Mouse (Mus musculus): ENCODE data around the gene Pla2g6.
A peak's percentile ranks its signal among the peaks of the same experiment; 100 is the strongest.

The Pla2g6 gene

GRCm38 (mm10) chr15:79328058-79328938, at the start of gene Pla2g6:
Pla2g6 (minus strand) TSS chr15:79328390.
- DNase-seq (ENCODE audit: low spot score) = peak; percentile 99

GRCm38 (mm10) chr15:79377681-79378080, 49.5 kb upstream of the Pla2g6 start:
- no peak for DNase-seq (ENCODE audit: low spot score)

DNA sequence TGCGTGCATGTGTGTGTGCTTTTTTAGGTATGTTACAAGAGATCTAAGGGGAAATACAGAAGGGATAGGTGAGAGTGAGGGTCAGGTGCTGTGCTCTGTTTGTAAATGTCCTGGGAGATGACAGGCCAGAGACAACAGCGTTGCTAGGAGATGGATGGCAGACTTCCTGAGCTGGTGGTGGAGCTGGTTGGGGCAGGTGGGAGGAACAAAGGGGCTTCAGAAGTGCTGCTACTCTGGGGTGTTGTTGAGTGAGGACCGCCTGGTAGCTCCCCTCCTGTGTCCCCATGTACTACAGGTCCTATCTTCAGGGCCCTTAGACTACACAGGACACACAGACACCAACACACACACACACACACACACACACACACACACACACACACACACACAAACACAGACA, 46.6 kb upstream of the Pla2g6 start:
- DNase-seq (ENCODE audit: low spot score) = no peak

DNA sequence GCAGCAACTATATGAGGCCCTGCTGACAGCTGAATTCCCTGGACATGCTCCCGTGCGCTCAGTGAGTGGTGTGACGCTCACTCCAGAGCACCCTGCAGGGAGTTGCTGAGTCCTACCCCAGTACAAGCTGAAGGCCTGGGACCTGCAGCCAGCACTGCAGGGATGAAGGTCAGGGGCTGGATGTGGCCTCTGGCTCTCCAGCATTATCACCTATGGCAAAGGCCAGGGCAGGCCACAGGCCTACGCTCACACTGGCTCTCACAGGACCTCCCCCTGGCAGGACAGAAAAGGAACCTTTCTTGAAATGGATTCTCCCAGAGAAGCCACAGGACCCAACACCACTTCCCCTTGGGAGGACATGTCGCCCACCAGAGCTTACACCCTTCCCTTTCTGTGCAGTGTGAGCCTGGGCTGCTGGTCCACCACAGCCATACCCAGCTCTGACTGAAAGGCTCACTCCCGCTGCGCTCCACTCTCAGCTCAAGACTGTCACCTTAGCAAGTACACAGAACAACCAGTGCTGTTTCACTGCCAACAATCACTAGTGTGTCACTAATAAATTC, 42.2 kb upstream of the Pla2g6 start:
- DNase-seq (ENCODE audit: low spot score) = no peak

GRCm38 (mm10) chr15:79369452-79370280, 41.5 kb upstream of the Pla2g6 start:
- DNase-seq (ENCODE audit: low spot score) = no peak

GRCm38 (mm10) chr15:79368861-79369440, 40.8 kb upstream of the Pla2g6 start:
- DNase-seq (ENCODE audit: low spot score) = no peak

- no peak for DNase-seq (ENCODE audit: low spot score)
Measured at GRCm38 (mm10) chr15:79368313-79368811, 40.2 kb upstream of the Pla2g6 start.

DNA sequence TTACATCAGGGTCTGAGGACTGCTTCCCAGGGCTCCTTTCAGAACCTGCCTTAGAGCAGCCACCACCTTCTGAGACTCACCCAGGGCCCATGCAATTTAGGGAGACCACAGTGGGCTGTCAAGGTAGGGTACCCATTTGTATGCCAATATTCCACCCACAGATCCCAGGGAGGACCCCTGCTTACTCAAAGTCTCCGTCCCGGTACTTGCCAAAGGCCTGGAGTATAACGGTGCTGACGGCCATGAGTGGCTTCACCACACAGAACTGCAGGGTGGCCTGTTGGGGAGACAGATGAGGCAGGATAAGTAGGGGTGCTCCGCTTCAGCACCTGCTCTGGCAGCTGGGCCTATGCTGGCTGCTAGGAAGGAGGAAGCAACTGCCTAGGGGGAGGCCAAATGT, 38.2 kb upstream of the Pla2g6 start:
- DNase-seq (ENCODE audit: low spot score) = no peak

DNA sequence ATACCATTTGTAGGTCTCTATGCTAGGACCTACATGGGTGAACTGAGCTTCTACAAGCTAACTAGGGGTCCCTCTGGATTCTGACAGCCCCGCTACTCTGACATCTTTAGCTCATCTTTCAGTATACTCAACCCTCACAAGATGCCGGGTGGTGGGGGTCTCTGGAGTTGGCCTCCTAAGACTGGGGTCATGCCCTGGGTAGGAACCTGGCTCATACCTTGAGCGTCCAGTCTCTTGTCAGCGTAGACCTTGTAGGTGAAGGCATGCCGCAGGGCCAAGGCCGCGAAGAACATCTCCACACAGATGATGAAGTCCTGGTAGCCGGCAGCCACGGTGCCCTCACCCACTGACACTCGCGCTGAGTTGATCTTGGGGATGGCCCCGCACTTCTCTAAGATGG, 36.9 kb upstream of the Pla2g6 start:
- DNase-seq (ENCODE audit: low spot score) = no peak

GRCm38 (mm10) chr15:79364120-79364519, 35.9 kb upstream of the Pla2g6 start:
- no peak for DNase-seq (ENCODE audit: low spot score)

DNA sequence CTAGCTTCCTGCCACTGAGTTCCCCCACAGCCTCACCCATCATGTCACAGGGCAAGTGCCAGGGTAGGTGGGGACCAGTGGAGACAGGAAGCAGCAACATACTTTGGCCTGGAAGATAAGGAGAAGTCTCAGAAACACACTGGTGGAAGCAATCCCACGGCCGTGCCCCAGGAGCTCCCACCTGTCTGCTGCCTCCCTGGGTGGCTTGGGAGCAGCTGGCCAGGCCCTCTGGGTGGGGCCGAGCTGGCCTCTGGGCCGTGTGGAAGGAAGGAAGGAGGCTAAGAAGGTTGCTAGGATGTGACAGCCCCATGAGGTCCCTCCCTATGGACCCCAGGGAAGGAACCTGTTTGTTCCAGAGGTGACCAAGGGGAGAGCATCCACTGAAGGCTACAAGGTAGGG, 32.8 kb upstream of the Pla2g6 start:
- no peak for DNase-seq (ENCODE audit: low spot score)

- no peak for DNase-seq (ENCODE audit: low spot score)
Measured at GRCm38 (mm10) chr15:79360371-79360770, 32.2 kb upstream of the Pla2g6 start.

DNA sequence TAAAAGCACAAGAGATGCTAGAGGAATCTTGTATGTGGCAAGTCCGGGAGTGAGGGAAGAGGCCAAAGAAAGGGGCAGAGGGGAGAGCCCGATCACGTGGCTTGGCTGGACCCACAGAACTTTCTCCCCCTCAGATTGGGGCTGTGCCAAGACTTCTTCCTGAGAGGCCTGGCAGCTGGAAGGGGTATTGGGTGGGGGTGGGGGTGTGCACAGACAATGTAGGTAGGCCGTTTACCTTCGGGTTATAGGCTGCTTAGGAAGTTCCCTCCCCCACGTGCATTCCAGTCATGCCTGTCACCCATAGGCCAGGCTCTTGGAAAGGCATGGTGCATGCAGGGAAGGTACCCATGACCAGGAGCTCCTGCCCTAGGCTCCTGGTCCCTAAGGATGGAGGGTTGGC, 31.8 kb upstream of the Pla2g6 start:
- no peak for DNase-seq (ENCODE audit: low spot score)

DNA sequence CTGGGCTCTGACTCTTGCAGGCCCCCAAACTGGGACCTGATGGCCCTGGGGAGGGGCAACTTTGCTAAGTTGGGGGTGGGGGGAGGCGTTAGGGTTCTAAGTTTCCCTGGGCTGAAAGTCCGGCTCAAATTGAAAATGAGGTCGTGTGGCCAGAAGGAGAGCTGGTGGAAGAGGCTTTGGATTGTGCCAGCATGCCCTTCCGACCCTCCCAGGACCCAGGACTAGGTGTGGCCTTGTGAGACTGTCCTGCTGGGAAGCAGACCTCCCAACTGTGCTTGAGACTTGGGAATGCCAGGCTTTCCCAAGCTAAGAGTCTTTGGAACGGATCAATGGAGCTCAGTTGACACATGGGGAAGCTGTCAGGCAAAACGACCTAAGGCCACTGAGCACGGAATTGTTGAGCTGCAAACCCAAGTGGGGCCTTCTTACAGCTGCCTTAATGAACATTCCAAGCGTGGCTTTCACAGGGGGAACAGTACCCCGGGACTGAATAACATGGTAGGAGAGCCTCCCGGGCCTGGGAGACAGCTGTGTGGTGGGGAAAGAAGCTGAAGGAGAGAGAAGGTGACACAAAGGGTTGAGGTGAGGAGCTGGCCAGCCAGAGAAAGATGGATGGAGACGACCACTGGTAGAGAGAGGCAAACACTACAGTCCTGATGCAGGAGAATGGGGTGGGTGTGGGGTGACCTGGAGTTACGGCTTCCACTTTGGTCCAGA, 29.9 kb upstream of the Pla2g6 start:
- no peak for DNase-seq (ENCODE audit: low spot score)

DNA sequence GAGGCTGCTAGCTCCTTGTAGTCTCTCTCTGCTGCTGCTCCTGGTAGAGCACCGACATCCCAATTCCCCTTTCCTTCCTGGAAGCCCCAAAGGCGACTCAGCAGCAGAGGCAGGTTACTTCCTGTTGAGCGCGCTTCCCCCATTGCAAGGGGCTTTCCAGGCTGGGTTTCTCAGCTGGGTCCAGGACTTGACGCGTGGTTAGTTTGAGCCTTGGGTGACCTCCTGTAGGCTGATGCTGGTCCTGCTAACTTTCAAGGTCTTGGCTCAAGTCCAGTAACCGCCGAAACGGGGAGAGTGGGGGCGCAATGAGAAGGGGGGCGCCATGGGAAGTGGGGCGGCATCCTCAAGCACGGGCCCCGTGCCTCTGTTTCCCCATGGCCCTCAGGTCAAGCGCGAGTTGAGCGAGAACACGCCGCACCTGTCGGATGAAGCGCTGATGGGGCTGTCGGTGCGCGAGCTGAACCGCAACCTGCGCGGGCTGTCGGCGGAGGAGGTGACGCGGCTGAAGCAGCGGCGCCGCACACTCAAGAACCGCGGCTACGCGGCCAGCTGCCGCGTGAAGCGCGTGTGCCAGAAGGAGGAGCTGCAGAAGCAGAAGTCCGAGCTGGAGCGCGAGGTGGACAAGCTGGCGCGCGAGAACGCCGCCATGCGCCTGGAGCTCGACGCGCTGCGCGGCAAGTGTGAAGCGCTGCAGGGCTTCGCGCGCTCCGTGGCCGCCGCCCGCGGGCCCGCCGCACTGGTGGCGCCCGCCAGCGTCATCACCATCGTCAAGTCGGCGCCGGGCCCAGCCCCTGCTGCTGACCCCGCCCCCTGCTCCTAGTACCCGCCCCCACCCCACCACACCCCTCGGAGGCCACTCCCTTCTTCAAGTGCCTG, 29.1 kb upstream of the Pla2g6 start:
- peak; percentile 87 for DNase-seq (ENCODE audit: low spot score)

DNA sequence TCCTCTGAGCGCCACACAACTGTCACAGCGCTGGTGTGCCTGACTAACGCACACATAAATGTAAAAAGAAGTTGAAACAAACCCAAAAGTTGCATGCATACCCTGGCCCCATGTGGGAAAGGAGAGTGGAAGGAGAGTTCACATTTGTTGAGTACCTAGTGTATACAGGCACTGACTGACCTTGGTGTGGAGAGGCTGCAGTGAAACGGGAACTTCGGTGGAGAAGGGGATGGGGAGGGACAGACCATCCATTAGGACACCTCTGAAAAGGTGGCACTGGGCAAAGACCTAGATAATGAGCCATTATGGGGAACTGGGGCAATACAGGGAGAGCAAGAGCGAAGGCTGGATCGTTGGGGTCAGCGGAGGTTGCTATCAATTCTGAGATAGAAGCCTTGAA, 28.3 kb upstream of the Pla2g6 start:
- DNase-seq (ENCODE audit: low spot score) = no peak

- no peak for DNase-seq (ENCODE audit: low spot score)
Measured at GRCm38 (mm10) chr15:79354619-79355018, 26.4 kb upstream of the Pla2g6 start.

DNA sequence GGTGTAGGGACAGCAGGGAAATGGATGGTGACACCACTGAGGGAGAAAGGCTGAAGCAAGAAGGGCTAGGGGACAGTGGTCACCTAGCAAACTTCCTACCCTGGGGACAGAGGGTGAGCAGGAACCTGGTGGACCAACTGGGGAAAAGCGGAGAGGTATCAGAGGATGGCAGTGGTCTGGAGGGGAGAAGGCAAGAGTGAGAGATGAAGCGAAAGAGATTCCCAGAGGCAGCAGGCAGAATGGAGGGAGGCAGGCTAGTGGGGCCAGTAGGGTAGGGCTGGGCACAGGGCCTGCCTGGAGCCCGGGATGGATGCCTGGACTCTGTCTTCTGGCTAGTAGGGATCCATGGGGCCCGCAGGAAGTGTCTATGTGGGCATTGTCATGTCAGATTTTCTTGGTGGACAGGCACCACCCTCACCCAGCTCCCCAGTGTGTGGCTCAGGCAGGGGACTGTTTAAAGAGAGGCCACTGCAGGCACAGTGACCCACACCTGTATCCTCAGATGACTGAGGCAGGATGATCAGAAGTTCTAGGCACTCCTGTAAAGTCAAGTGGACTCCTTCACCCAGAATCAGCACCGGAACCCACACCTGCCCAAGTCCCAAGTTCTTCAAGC, 25.6 kb upstream of the Pla2g6 start:
- no peak for DNase-seq (ENCODE audit: low spot score)

GRCm38 (mm10) chr15:79352479-79352878, 24.3 kb upstream of the Pla2g6 start:
- no peak for DNase-seq (ENCODE audit: low spot score)

DNA sequence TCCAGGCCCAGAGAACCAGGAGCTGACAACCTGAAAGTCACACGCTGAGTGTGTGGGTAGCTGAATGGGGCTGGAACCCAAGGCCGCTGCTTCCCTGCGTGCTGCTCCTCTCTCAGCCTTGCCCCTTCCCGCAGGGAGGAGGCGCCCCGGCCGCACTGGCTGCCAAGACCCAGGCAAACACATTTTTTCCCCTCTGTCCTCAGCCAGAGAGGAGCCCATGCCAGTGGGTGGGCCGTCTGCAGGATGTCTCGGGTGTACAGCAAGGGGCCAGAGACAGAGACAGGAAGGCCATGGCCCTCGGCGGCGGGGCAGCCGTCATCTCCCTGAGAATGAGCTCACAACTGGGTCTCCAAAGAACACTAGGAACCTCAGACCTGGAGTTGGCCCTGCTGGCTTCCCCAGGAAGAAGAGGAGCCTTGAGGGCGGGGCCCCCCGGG, 23.2 kb upstream of the Pla2g6 start:
- no peak for DNase-seq (ENCODE audit: low spot score)

Measured in embryo, embryonic 10.5 days (tissue).